Mouse (Mus musculus): ENCODE measurements around the gene 2010111I01Rik.
"Not testable (repeated sequence)": the region's sequence is repeated elsewhere in the genome, so short reads cannot be mapped to it uniquely, and the experiment has no call there.

The 2010111I01Rik gene

DNA sequence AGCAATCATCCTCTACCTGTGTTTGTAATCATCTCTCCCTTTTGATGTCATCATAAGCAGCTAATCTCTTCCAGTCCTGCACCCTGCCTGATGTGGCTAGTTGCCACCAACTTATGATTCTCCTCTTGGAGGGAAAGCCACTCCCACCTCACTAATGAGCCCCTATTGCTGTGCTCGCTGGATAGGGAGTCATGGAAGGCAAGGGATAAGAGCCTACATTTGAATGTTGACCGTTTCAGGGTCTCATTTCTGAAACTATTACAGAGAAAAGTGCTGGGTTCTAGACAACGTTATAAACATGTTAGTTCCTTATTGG, 109.9 kb downstream of the 2010111I01Rik start:
- DNase-seq (ENCODE audit: extremely low read depth, low read depth): no peak

DNA sequence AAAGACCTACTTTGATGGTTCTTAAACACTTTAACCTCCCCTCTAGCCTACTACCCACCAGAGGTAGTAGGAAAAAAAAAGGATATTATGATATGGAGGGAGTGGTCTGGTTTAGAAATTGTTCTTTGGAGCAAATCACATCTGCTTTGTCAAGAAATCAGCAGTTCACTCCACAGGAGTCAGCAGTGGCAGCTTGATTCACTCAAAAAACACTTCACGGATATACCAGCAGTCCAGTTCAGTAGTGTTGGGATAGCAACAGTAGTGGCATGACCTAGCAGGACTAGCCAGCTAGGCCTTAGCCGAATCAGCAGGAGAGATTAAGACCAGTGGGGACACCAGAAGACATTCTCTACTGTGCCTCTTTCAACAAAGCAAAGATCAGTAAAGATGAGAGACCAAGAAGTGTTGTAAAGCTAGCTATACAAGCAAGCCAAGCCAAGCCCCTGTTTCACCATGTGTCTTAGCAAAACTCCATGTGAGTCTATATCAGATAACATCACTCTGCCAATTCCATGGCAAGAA, 110.7 kb downstream of the 2010111I01Rik start:
- no peak for DNase-seq (ENCODE audit: extremely low read depth, low read depth)

- DNase-seq (ENCODE audit: extremely low read depth, low read depth): no peak
These were observed 115.5 kb downstream of the 2010111I01Rik start for GRCm38 (mm10) chr13:63080191-63080590.

GRCm38 (mm10) chr13:63080823-63081222, 116.1 kb downstream of the 2010111I01Rik start:
- no peak for DNase-seq (ENCODE audit: extremely low read depth, low read depth)

- DNase-seq (ENCODE audit: extremely low read depth, low read depth): no peak
These were observed 118.0 kb downstream of the 2010111I01Rik start for GRCm38 (mm10) chr13:63082555-63083136.

DNA sequence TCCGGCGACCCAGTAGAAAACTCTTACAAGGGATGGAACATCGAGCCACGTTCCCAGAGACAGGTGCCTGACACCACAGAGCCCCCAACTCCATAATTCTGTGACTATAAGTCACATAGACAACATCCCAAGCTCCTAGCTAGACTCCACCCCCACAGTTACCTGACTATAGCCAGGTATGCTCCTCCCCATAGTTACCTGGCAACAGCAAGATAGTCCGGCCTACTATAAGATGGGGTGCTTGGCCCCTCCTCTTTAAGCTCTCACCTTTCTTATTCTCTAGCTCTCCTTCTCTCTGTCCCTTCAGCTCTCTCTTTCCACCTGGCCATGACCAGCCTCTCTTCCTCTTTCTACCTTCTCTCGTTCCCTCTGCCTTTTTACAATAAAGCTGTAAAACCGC, 118.4 kb downstream of the 2010111I01Rik start:
- DNase-seq (ENCODE audit: extremely low read depth, low read depth): not testable (repeated sequence)

- DNase-seq (ENCODE audit: extremely low read depth, low read depth): no peak
These were observed 119.0 kb downstream of the 2010111I01Rik start for GRCm38 (mm10) chr13:63083663-63084062.

- DNase-seq (ENCODE audit: extremely low read depth, low read depth): no peak
These were observed 123.4 kb downstream of the 2010111I01Rik start for GRCm38 (mm10) chr13:63087865-63088683.

DNA sequence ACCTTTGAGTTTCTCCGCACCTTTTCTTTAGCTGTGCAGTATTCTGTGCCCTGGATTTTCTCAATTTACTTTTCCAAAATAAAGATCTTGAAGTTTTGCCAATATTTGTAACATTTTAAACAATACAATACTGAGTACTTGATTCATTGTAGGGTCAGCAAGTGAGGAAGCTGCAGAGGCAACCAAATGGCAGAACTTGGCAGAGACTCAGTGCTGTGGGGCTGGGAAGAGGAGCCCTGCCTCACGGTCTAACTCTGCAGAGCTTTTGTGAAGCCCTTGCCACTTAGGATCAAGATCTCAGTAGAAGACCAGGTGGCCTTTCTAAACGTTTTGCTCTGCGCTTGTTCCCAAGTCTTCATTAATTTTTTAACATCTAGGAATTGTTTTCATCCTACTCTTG, 124.8 kb downstream of the 2010111I01Rik start:
- DNase-seq (ENCODE audit: extremely low read depth, low read depth): no peak

GRCm38 (mm10) chr13:63091246-63091645, 126.6 kb downstream of the 2010111I01Rik start:
- no peak for DNase-seq (ENCODE audit: extremely low read depth, low read depth)

DNA sequence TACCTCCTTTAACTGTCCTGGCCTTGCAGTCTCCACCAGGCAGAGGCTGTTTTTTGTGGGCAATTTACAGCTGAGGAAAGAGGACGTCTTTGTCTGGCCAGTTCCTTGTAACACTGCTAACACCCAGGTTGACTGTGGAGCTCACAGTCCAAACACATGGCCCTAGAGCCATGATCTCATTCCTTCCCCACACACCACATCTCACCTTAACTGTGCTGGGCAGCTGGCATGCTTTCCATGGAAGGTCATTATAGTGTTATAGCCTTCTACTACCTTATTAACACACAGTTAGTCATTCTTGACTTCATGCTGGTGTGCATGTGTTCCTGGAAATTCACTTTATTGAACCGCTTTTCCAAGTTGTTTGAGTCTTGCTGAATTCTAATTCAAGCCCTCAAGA, 127.6 kb downstream of the 2010111I01Rik start:
- no peak for DNase-seq (ENCODE audit: extremely low read depth, low read depth)

DNA sequence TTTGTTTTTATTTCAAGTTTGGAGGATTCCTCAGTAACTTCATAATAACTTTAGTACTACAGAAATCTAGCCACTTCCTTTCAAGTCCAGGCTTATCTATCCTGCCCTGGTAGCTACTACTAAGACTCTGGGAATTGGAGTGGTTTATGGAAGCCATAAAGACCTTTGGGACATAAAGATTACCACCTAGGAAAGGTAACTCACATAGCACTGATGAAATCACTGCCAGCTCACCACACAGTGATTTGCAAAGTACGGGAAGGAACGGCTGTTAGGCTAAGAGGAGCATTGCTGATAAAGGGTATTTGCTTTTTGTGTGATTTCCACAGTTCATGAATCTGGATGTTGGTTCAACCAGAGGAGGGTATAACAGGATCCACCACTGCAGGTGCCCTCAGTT, 128.2 kb downstream of the 2010111I01Rik start:
- DNase-seq (ENCODE audit: extremely low read depth, low read depth): no peak

- no peak for DNase-seq (ENCODE audit: extremely low read depth, low read depth)
These were observed 128.9 kb downstream of the 2010111I01Rik start for GRCm38 (mm10) chr13:63093636-63094035.

DNA sequence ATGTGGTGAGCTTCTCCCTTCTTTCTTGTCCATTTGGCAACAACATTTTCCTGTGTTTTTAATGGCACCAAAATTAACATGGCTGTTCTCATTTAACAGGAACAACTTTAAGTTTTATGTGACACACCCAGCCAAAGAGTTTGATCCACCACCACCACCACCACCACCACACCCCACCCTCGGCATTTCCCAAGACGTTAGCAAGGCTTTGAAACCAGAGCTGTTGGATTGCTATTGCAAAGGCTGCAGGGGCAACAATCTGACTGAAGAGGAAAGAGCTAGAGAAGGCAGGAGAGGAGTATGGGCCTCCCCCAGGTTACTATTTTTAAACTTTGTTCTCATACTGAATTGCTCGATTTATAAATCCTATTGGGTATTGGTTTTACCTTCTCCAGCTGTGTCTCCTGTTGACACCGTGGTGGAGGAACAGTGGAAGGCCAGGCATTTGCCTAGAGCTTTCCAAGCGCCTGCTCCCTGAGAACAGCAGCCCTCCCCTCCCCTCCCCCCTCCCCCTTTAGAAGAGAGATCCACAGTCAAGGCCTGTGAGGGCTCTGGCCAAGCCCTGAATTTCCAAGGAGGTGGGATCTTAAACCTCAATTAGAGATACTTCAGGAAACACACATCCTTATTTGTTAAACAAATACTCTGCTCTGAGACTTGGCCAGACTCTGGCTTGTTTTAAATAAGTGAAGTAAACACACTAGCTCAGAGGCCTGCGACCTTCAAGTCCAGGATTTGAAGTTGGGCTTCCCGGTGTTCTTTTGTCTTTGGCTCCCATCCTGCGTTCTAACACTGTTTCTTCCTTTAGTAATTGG, 129.8 kb downstream of the 2010111I01Rik start:
- no peak for DNase-seq (ENCODE audit: extremely low read depth, low read depth)

DNA sequence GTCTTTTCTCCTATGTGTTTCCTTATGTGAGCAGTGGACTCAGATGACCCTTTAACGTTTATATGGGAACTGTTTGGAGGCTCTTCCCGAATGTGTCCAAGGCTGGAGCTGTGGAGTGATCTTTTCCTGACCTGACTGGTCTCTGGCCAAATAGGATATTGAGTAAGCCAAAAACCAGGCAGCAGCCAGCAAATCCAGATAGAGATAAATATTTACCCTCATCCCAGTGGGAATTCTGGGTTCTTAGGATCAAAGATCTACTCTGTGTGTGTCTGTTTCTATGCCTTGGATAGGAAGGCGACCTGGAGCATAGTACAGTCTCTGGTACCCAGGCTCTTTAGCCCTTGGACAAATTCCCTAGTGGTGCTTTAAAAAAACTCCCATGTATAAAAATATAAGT, 132.1 kb downstream of the 2010111I01Rik start:
- DNase-seq (ENCODE audit: extremely low read depth, low read depth): no peak

- DNase-seq (ENCODE audit: extremely low read depth, low read depth): no peak
These were observed 132.8 kb downstream of the 2010111I01Rik start for GRCm38 (mm10) chr13:63097440-63097930.

GRCm38 (mm10) chr13:63101761-63102160, 137.1 kb downstream of the 2010111I01Rik start:
- no peak for DNase-seq (ENCODE audit: extremely low read depth, low read depth)

DNA sequence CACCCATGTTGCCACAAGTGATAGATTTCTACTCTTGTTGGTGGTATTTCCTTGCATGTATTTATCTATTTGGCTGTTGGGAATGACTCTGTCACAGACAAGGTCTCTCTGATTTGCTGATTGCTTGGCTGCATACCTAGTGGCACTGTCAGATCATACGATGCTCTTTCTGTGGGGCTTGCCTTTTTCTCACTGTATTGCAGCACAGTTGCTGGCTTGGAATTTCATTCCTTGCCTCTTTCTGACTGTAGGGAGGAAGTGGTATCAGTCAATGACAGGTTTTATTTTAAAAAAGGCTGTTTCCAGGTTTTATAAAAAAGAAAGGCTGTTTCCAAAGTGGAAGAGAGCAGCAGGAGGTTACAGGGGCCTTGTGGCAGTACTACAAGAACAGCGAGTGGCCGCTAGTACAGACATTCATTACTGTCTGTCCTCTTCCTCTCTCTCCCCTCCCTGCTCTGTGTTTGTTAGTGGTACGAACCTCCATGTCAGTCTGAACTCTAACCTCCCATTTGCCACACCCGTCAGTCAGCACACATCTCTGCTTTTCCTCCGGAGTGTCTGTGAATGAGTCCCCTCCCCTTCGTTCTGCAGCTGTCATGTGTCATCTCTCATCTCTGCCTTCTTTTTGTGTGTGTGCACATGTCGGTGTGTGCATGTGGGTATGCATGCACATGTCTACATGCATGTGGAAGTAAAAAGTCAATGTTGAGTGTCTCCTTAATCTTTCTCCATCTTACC, 138.3 kb downstream of the 2010111I01Rik start:
- DNase-seq (ENCODE audit: extremely low read depth, low read depth): no peak

- no peak for DNase-seq (ENCODE audit: extremely low read depth, low read depth)
These were observed 141.9 kb downstream of the 2010111I01Rik start for GRCm38 (mm10) chr13:63106574-63106973.

GRCm38 (mm10) chr13:63108601-63109000, 143.9 kb downstream of the 2010111I01Rik start:
- no peak for DNase-seq (ENCODE audit: extremely low read depth, low read depth)

All from MEL-GATA-1-ER (cell line).